Mouse (Mus musculus): Measurements from ENCODE around the gene Crtc3. TPM values are rescaled to one million over a fixed set of nuclear protein-coding genes. Genes with fewer than 3 reads are reported as not detected.

The Crtc3 gene
- polyA plus RNA-seq, 1 experiment, result 27.9 TPM

GRCm38 (mm10) chr7:80689221-80689591 is 529 bp upstream of the Crtc3 start:
- WGBS, result 24% methylated on average over 10 of the region's 10 CpGs
- no peak for DNase-seq
- TF ChIP-seq POLR2A (IDR thresholded peaks at IDR 0.05; ENCODE audit: borderline replicate concordance, extremely low read depth, low read depth, low read length) (no peak), CTCF (IDR thresholded peaks at IDR 0.05; ENCODE audit: insufficient read depth, low read length) (no peak)
- Histone ChIP-seq H3K4me3 (replicated peaks; ENCODE audit: extremely low read depth, low read depth, low read length) (peak overlapping the region; percentile 70), H3K4me1 (ENCODE audit: control insufficient read depth, insufficient read depth, low read length) (peaks cover 4% of the 10 kb centered on the region; the same call in 1 of the 2 replicates)

- 2% methylated on average over 56 of the region's 69 CpGs for WGBS
- TF ChIP-seq CTCF (IDR thresholded peaks at IDR 0.05; ENCODE audit: insufficient read depth, low read length), result no peak
- peak; percentile 9; the same call in 1 of the 2 replicates for TF ChIP-seq POLR2A (IDR thresholded peaks at IDR 0.05; ENCODE audit: borderline replicate concordance, extremely low read depth, low read depth, low read length)
- Histone ChIP-seq H3K4me1 (ENCODE audit: control insufficient read depth, insufficient read depth, low read length) (peaks cover 4% of the 10 kb centered on the region; the same call in 1 of the 2 replicates), H3K4me3 (replicated peaks; ENCODE audit: extremely low read depth, low read depth, low read length) (peak overlapping the region; percentile 59)
- DNase-seq, result peak; percentile 75
Observed at GRCm38 (mm10) chr7:80687721-80688555, 739 bp downstream of the Crtc3 start.

GRCm38 (mm10) chr7:80685639-80686038 is 3.0 kb downstream of the Crtc3 start:
- peaks cover 6% of the 10 kb centered on the region; the same call in 1 of the 2 replicates for H3K4me1 ChIP-seq (ENCODE audit: control insufficient read depth, insufficient read depth, low read length)
- no peak overlapping the region for H3K4me3 ChIP-seq (replicated peaks; ENCODE audit: extremely low read depth, low read depth, low read length)
- DNase-seq, result no peak
- TF ChIP-seq POLR2A (IDR thresholded peaks at IDR 0.05; ENCODE audit: borderline replicate concordance, extremely low read depth, low read depth, low read length), result no peak
- TF ChIP-seq CTCF (IDR thresholded peaks at IDR 0.05; ENCODE audit: insufficient read depth, low read length), result no peak
- WGBS, result 64% methylated on average over 5 of the region's 5 CpGs

GRCm38 (mm10) chr7:80682630-80683029 is 6.0 kb downstream of the Crtc3 start:
- no peak for DNase-seq
- WGBS, result 59% methylated on average over 1 of the region's 1 CpGs
- H3K4me3 ChIP-seq (replicated peaks; ENCODE audit: extremely low read depth, low read depth, low read length), result no peak overlapping the region
- no peak for TF ChIP-seq CTCF (IDR thresholded peaks at IDR 0.05; ENCODE audit: insufficient read depth, low read length)
- no peak for TF ChIP-seq POLR2A (IDR thresholded peaks at IDR 0.05; ENCODE audit: borderline replicate concordance, extremely low read depth, low read depth, low read length)
- peaks cover 4% of the 10 kb centered on the region; the same call in 1 of the 2 replicates for H3K4me1 ChIP-seq (ENCODE audit: control insufficient read depth, insufficient read depth, low read length)

GRCm38 (mm10) chr7:80680218-80680847 is 8.3 kb downstream of the Crtc3 start:
- DNase-seq, result no peak
- WGBS, result 40% methylated on average over 12 of the region's 12 CpGs
- Histone ChIP-seq H3K4me1 (ENCODE audit: control insufficient read depth, insufficient read depth, low read length) (peaks cover 2% of the 10 kb centered on the region; the same call in 1 of the 2 replicates), H3K4me3 (replicated peaks; ENCODE audit: extremely low read depth, low read depth, low read length) (no peak overlapping the region)
- TF ChIP-seq CTCF (IDR thresholded peaks at IDR 0.05; ENCODE audit: insufficient read depth, low read length) (no peak), POLR2A (IDR thresholded peaks at IDR 0.05; ENCODE audit: borderline replicate concordance, extremely low read depth, low read depth, low read length) (no peak)

- peaks cover 4% of the 10 kb centered on the region for H3K4me1 ChIP-seq (ENCODE audit: control insufficient read depth, insufficient read depth, low read length)
- H3K4me3 ChIP-seq (replicated peaks; ENCODE audit: extremely low read depth, low read depth, low read length), result no peak overlapping the region
- no peak for DNase-seq
- 49% methylated on average over 3 of the region's 3 CpGs for WGBS
- TF ChIP-seq POLR2A (IDR thresholded peaks at IDR 0.05; ENCODE audit: borderline replicate concordance, extremely low read depth, low read depth, low read length), result no peak
- no peak for TF ChIP-seq CTCF (IDR thresholded peaks at IDR 0.05; ENCODE audit: insufficient read depth, low read length)
Observed at GRCm38 (mm10) chr7:80672323-80672722, 16.4 kb downstream of the Crtc3 start.

- Histone ChIP-seq H3K4me3 (replicated peaks; ENCODE audit: extremely low read depth, low read depth, low read length) (no peak overlapping the region), H3K4me1 (ENCODE audit: control insufficient read depth, insufficient read depth, low read length) (peaks cover 16% of the 10 kb centered on the region)
- WGBS, result 79% methylated on average over 6 of the region's 6 CpGs
- no peak for TF ChIP-seq POLR2A (IDR thresholded peaks at IDR 0.05; ENCODE audit: borderline replicate concordance, extremely low read depth, low read depth, low read length)
- TF ChIP-seq CTCF (IDR thresholded peaks at IDR 0.05; ENCODE audit: insufficient read depth, low read length), result no peak
- no peak for DNase-seq
Observed at GRCm38 (mm10) chr7:80670889-80671288, 17.8 kb downstream of the Crtc3 start.

- WGBS, result 42% methylated on average over 11 of the region's 11 CpGs
- TF ChIP-seq POLR2A (IDR thresholded peaks at IDR 0.05; ENCODE audit: borderline replicate concordance, extremely low read depth, low read depth, low read length) (no peak), CTCF (IDR thresholded peaks at IDR 0.05; ENCODE audit: insufficient read depth, low read length) (no peak)
- DNase-seq, result no peak
- Histone ChIP-seq H3K4me1 (ENCODE audit: control insufficient read depth, insufficient read depth, low read length) (peaks cover 17% of the 10 kb centered on the region), H3K4me3 (replicated peaks; ENCODE audit: extremely low read depth, low read depth, low read length) (no peak overlapping the region)
Observed at GRCm38 (mm10) chr7:80667190-80667589, 21.5 kb downstream of the Crtc3 start.

- DNase-seq, result no peak
- WGBS, result 37% methylated on average over 10 of the region's 10 CpGs
- Histone ChIP-seq H3K4me3 (replicated peaks; ENCODE audit: extremely low read depth, low read depth, low read length) (no peak overlapping the region), H3K4me1 (ENCODE audit: control insufficient read depth, insufficient read depth, low read length) (peaks cover 17% of the 10 kb centered on the region)
- TF ChIP-seq CTCF (IDR thresholded peaks at IDR 0.05; ENCODE audit: insufficient read depth, low read length) (no peak), POLR2A (IDR thresholded peaks at IDR 0.05; ENCODE audit: borderline replicate concordance, extremely low read depth, low read depth, low read length) (no peak)
Observed at GRCm38 (mm10) chr7:80666198-80666915, 22.3 kb downstream of the Crtc3 start.

Data from lung, adult 2 months (tissue).